Mouse (Mus musculus) bone marrow, adult 2 months (tissue): ENCODE measurements around the gene Fam168a.

Experiments
- CTCF ChIP-seq: fragments of 200-500 bp; IDR thresholded peaks from 2 replicates; pipeline ENCODE4 v1.5.1; 2011; ENCODE audit warnings: low read length, control low read depth; ENCODE audit not compliant: control insufficient read depth, insufficient read depth
- POLR2A ChIP-seq: fragments of 200-500 bp; IDR thresholded peaks from 2 replicates; pipeline ENCODE4 v1.6.1; 2011; ENCODE audit warnings: low read depth, mild to moderate bottlenecking, control low read depth, low read length, borderline replicate concordance; ENCODE audit not compliant: control insufficient read depth

DNA sequence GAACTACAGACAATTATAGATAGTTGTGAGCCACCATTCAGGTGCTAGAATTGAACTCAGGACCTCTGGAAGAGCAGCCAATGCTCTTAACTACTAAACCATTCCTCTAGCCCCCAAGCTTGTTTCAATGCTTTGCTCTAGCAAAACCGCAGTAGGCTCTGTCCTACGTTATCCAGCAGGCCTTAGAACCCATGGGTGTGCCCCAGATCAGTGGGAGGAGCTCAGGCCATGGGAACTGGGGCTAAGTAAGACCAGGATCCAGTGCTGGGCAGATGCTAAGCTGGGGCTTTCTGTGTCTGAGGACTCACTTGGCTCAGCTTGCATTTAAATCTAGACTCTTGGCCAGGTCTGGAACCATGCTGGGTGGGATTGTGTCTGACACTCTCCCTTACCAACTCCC, 161.1 kb downstream of the Fam168a start:
- no peak for TF ChIP-seq POLR2A
- TF ChIP-seq CTCF: no peak
